Mouse (Mus musculus): Measurements from ENCODE around the gene Tex48. TPM values are rescaled to one million over a fixed set of nuclear protein-coding genes. Genes with fewer than 3 reads are reported as not detected.

Tex48 gene
- not detected for polyA plus RNA-seq (2017; shearing (Covaris generic))

GRCm38 (mm10) chr4:63622378-63622835 is at the start of gene Tex48:
Tex48 (minus strand) TSS chr4:63622428.

GRCm38 (mm10) chr4:63663279-63663678 is 41.1 kb upstream of the Tex48 start, which contains the start of gene Gm11214:
Gm11214 (minus strand) TSS chr4:63663379.

GRCm38 (mm10) chr4:63604945-63605344 is 17.3 kb downstream of the Tex48 start, which contains the start of gene Gm11213:
Gm11213 (minus strand) TSS chr4:63605261.

GRCm38 (mm10) chr4:63558407-63559081 is 63.7 kb downstream of the Tex48 start, which contains the start of gene Tmem268:
Tmem268 (plus strand) TSS chr4:63558781.

Other genes starting within 250 kb of the Tex48 start
- 536 TPM for gene Akna, start 219.1 kb downstream of the Tex48 start, polyA plus RNA-seq (2017; shearing (Covaris generic))
- 3.5 TPM for gene Whrn, start 126.4 kb downstream of the Tex48 start, polyA plus RNA-seq (2017; shearing (Covaris generic))
- gene Atp6v1g1, start 77.7 kb downstream of the Tex48 start, polyA plus RNA-seq (2017; shearing (Covaris generic)) = 162 TPM
- gene Tmem268, start 63.6 kb downstream of the Tex48 start, polyA plus RNA-seq (2017; shearing (Covaris generic)) = 36.4 TPM
- gene Gm11213, start 17.2 kb downstream of the Tex48 start, polyA plus RNA-seq (2017; shearing (Covaris generic)) = not detected
- not detected for gene Gm11214, start 41.0 kb upstream of the Tex48 start, polyA plus RNA-seq (2017; shearing (Covaris generic))
- 0.26 TPM for gene Tnfsf15, start 122.7 kb upstream of the Tex48 start, polyA plus RNA-seq (2017; shearing (Covaris generic))
- 75.7 TPM for gene Tnfsf8, start 238.9 kb upstream of the Tex48 start, polyA plus RNA-seq (2017; shearing (Covaris generic))